Mouse (Mus musculus) G1E (cell line): ENCODE results near the gene Tnpo2. TPM values are rescaled to one million over a fixed set of nuclear protein-coding genes. Genes with fewer than 3 reads are reported as not detected.

Source experiments
- ATAC-seq: 2 replicates; pipeline ENCODE4 v1.8.0; 2016; ENCODE audit warnings: mild to moderate bottlenecking; ENCODE audit not compliant: insufficient number of reproducible peaks, poor library complexity, low FRiP score, severe bottlenecking; ENCODE audit errors: extremely low read depth
- DNase-seq: peaks from one replicate; pipeline ENCODE4 v3.0.0; 2012; ENCODE audit warnings: low spot score
- H3K27me3 ChIP-seq: 2 replicates; pipeline ENCODE4 v1.6.1; 2012; ENCODE audit warnings: mild to moderate bottlenecking, low read length, inconsistent platforms; ENCODE audit not compliant: insufficient read depth
- H3K36me3 ChIP-seq: replicated peaks from 2 replicates; pipeline ENCODE3; 2012; ENCODE audit warnings: mild to moderate bottlenecking, inconsistent platforms
- H3K4me1 ChIP-seq: 2 replicates; pipeline ENCODE4 v1.6.1; 2012; ENCODE audit warnings: low read depth, low read length, inconsistent platforms, mixed read lengths; ENCODE audit not compliant: insufficient read depth
- H3K4me3 ChIP-seq: 2 replicates; pipeline ENCODE4 v1.5.1; 2012; ENCODE audit warnings: low read depth, mild to moderate bottlenecking, inconsistent platforms, low read length, moderate library complexity, mixed read lengths
- H3K9me3 ChIP-seq: replicated peaks from 2 replicates; pipeline ENCODE4 v1.6.1; 2012; ENCODE audit warnings: inconsistent platforms
- CTCF ChIP-seq: IDR thresholded peaks from 2 replicates; pipeline ENCODE4 v1.5.1; 2012; ENCODE audit warnings: low read depth, low read length, inconsistent platforms, mixed read lengths
- GATA1 ChIP-seq: IDR thresholded peaks from 2 replicates; pipeline ENCODE4 v1.6.1; 2012; ENCODE audit warnings: borderline replicate concordance, low read length, inconsistent platforms, mixed read lengths
- GATA2 ChIP-seq: IDR thresholded peaks from 2 replicates; pipeline ENCODE4 v1.6.1; 2012; ENCODE audit warnings: low read depth, low read length, inconsistent platforms, borderline replicate concordance
- POLR2AphosphoS5 ChIP-seq: IDR thresholded peaks from 2 replicates; pipeline ENCODE4 v1.6.1; 2012; ENCODE audit warnings: low read depth, low read length, inconsistent platforms; ENCODE audit not compliant: insufficient replicate concordance
- TAL1 ChIP-seq: conservative IDR thresholded peaks from 2 replicates; pipeline ENCODE4 v1.6.1; 2012; ENCODE audit warnings: low read depth, low read length, inconsistent platforms, mixed read lengths
- polyA plus RNA-seq: library from polyadenylated mRNA; stranded (reverse); fragments of >175 nt; gene quantifications from 2 replicates; pipeline ENCODE4 v1.2.3, GENCODE M21; 2012
- total RNA-seq, 2 experiments: library from RNA; stranded (forward) in 1 of 2; stranded (reverse) in 1 of 2; fragments of 200-1000 nt in 1 of 2; fragments of >200 nt in 1 of 2; fragmentation: Nextera tagmentation in 1 of 2; gene quantifications; 2 replicates each; pipeline ENCODE4 v1.2.3; 2014 to 2017

Tnpo2 gene
- total and polyA plus RNA-seq, 3 experiments, result 26.5 to 83.8 (median 38.9) TPM

DNA sequence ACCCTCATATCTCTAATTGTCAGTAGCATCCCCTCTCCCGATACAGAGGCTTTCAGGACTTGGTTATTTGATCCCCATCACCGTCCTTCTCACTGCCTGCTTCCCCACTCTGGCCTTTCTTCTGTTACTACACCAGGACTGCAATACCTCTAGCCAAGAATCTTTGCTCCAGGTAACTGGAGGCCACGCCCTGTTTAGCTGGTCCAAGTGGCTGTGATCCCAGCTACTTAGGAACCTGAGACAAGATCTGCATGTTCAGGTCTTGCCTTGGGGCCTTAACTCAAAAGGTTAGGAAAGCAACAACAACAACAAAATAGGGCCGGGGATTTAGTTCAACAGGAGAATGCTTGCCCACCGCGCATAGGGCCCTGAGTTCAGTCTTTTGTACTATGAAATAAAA, 6.9 kb downstream of the Tnpo2 start:
- peaks cover 69% of the 10 kb centered on the region for H3K4me1 ChIP-seq
- no peaks in the 10 kb centered on the region for H3K9me3 ChIP-seq
- peaks cover 94% of the 10 kb centered on the region for H3K36me3 ChIP-seq
- no peak overlapping the region for H3K4me3 ChIP-seq
- no peaks in the 10 kb centered on the region for H3K27me3 ChIP-seq
- no peak for ATAC-seq
- no peak for TF ChIP-seq TAL1
- DNase-seq, result no peak

DNA sequence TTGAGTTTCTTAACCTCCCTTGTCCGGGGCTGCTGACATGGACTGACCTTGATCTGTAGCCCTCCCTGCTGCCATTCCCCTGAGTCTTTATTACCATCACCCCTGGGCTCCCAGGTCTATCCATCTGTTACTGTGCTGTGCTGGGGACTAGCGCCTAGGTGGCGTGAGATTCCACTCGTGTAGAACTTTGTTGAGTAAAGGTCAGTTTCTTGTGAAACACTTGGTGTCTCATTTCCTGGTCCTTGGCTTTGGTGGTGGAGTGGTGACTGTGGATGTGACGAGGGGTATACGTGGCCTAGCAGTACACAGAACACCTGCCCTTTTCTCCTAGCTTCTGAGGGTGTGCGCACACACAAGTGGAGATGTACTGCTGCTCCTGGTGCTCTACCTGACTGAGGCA, 20.7 kb downstream of the Tnpo2 start:
- no peak for ATAC-seq
- TF ChIP-seq CTCF (no peak), GATA1 (no peak), GATA2 (no peak), TAL1 (no peak), POLR2AphosphoS5 (no peak)

DNA sequence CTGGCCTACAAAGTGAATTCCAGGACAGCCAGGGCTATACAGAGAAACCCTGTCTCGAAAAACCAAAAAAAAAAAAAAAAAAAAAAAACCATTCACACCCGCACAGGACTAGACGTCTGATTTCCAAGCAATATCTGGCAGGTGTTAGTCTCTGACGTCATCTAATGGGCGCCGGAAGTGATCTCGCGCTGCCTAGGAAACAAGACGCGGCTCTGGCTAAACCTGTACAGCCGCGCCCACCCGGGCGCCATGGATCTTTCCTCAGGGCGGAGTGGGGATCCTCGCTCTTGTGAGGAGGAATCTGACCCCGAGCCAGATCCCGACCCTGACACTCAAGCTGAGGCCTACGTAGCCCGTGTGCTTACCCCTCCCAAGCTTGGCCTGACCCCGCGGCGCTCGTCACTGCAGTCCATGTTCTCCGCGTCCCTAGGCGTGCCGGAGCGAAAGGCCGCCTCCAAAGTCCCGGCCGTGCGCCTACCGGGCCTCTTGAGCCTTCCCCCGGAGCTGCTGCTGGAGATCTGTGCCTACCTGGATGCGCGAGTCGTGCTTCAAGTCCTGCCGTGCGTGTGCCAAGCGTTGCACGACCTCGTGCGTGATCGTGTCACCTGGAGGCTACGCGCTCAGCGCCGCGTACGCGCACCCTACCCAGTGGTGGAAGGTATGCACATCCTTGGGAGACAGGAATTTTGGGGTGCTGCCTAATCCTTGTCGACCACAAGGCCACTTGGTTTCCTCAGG, 23.3 kb downstream of the Tnpo2 start, which contains the start of gene Fbxw9:
Fbxw9 (plus strand) TSS at position 177 of the 738 bp plus-strand sequence.
- Histone ChIP-seq H3K4me3 (peak within 1 kb of the TSS; percentile 99), H3K4me1 (peaks cover 23% of the 10 kb centered on the region), H3K9me3 (no peaks in the 10 kb centered on the region), H3K36me3 (peaks cover 65% of the 10 kb centered on the region), H3K27me3 (no peaks in the 10 kb centered on the region)
- DNase-seq, result peak; percentile 86
- TF ChIP-seq POLR2AphosphoS5 (peak; percentile 87), GATA1 (no peak)
- ATAC-seq, result peak; percentile 75; the same call in 1 of the 2 replicates

More for the DNA sequence above, 20.7 kb downstream of the Tnpo2 start:
- Histone ChIP-seq H3K36me3 (peaks cover 73% of the 10 kb centered on the region), H3K9me3 (no peaks in the 10 kb centered on the region), H3K27me3 (no peaks in the 10 kb centered on the region), H3K4me3 (no peak overlapping the region), H3K4me1 (peaks cover 28% of the 10 kb centered on the region)
- DNase-seq, result no peak

DNA sequence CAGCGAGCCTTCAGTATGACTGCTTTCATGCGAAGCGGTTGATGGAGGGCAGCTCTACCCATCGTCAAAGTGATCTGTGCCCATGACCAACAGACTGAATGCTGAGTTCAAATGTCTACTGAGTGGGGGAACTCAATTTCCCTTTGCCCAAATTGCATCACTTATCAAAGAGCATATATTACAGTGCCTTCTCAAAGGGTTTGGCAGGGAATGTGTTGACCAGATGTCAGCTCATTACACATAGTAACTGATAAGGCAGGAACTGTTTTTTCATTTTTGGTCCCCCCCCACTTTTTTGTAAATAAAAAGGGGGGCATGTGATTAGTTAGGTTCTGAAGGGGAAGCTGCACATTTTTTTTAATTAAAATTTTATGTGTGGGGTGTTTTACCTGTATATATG, 25.9 kb downstream of the Tnpo2 start:
- H3K27me3 ChIP-seq, result no peaks in the 10 kb centered on the region
- H3K9me3 ChIP-seq, result no peaks in the 10 kb centered on the region
- TF ChIP-seq GATA2 (no peak), TAL1 (no peak), CTCF (no peak), POLR2AphosphoS5 (no peak), GATA1 (no peak)
- H3K4me3 ChIP-seq, result no peak overlapping the region
- peaks cover 65% of the 10 kb centered on the region for H3K36me3 ChIP-seq
- DNase-seq (no peak), ATAC-seq (no peak)
- H3K4me1 ChIP-seq, result peaks cover 29% of the 10 kb centered on the region

DNA sequence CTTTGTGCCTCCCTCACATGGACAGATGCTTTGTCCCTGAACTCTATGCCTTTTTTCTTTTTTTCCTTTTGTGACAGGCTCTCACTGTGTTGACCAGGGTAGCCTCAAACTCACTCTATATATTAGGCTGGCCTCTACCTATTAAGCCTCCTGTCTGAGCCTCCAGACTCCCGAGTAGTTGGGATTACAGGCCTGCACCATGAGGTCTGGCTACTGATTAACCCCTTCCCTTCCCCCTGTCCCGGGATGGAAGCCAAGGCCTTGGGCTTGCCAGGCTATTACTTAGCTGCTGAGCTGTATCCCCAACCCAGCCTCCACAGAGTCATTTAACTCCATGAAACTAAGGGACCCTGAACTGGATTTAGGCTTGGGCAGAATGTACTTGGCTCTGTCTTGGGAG, 28.5 kb downstream of the Tnpo2 start:
- peaks cover 72% of the 10 kb centered on the region for H3K36me3 ChIP-seq
- H3K4me3 ChIP-seq, result no peak overlapping the region
- DNase-seq, result no peak
- no peaks in the 10 kb centered on the region for H3K27me3 ChIP-seq
- TF ChIP-seq GATA1 (no peak), POLR2AphosphoS5 (no peak), GATA2 (no peak), TAL1 (no peak), CTCF (no peak)
- no peak for ATAC-seq
- H3K4me1 ChIP-seq, result peaks cover 23% of the 10 kb centered on the region
- H3K9me3 ChIP-seq, result no peaks in the 10 kb centered on the region

DNA sequence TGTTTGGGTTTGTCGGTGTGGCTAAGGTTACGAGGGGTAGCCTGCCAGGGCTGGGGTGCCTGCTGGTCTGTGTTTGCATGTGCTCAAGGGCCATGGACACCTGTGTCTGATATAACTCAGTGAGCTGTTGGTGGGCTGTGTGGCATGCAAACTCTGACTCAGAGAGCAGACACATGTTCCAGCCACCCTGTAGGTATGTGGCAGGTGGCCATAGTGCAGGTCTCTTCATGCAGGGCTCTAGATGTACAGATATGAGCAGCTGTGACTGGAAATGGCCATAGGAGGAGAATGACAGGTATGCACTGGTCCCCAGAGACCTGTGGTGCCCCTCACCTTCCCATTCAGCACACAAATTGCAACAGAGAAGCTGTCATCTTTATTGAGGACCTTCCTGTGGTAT, 30.4 kb downstream of the Tnpo2 start:
- no peak for ATAC-seq
- Histone ChIP-seq H3K9me3 (no peaks in the 10 kb centered on the region), H3K36me3 (peaks cover 70% of the 10 kb centered on the region), H3K4me1 (peaks cover 18% of the 10 kb centered on the region), H3K27me3 (no peaks in the 10 kb centered on the region), H3K4me3 (no peak overlapping the region)
- no peak for DNase-seq
- TF ChIP-seq POLR2AphosphoS5 (no peak), GATA2 (no peak), CTCF (no peak), GATA1 (no peak), TAL1 (no peak)

DNA sequence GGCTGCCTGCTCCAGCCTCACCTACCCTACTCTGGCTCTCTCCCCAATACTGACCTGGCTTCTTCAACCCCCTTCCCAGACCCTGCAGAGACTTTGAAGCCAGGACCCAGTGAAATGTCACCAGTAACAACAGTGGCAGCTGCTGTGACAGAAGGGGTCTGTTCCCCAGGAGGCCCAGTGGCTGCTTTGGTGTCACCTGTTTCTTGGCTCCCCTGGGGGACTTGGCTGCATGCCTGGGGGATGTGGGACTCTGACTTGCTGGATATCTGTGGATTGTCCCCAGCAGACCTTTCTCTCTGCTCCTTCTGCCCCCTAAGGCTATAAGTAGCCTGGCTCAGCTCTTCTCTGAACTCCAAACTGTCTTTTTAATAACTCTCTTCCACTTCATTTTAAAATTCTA, 31.3 kb downstream of the Tnpo2 start, which contains the start of gene Gm5741:
Gm5741 (minus strand) TSS at position 1 of the 400 bp plus-strand sequence.
- peaks cover 65% of the 10 kb centered on the region for H3K36me3 ChIP-seq
- TF ChIP-seq GATA2 (no peak), TAL1 (no peak), GATA1 (no peak), CTCF (no peak), POLR2AphosphoS5 (no peak)

More for the DNA sequence above, 31.3 kb downstream of the Tnpo2 start, which contains the start of gene Gm5741:
- no peaks in the 10 kb centered on the region for H3K27me3 ChIP-seq
- no peak for ATAC-seq
- peaks cover 21% of the 10 kb centered on the region for H3K4me1 ChIP-seq
- no peaks in the 10 kb centered on the region for H3K9me3 ChIP-seq
- no peak for DNase-seq
- no peak within 1 kb of the TSS for H3K4me3 ChIP-seq
